Mouse (Mus musculus): ENCODE data around the gene Ccsap. TPM values are rescaled to one million over a fixed set of nuclear protein-coding genes. Genes with fewer than 3 reads are reported as not detected.
"Not testable (repeated sequence)": the region's sequence is repeated elsewhere in the genome, so short reads cannot be mapped to it uniquely, and the experiment has no call there.

Gene Ccsap
- polyA plus RNA-seq, 1 experiment = 63.9 TPM

GRCm38 (mm10) chr8:123840578-123841345 is 19.2 kb downstream of the Ccsap start:
- peak; percentile 85 to 87 for DNase-seq (ENCODE audit: extremely low spot score in 1 of 2, low spot score in 1 of 2)

GRCm38 (mm10) chr8:123838496-123838895 is 21.5 kb downstream of the Ccsap start:
- no peak for DNase-seq (ENCODE audit: extremely low spot score in 1 of 2, low spot score in 1 of 2)

GRCm38 (mm10) chr8:123836354-123836753 is 23.7 kb downstream of the Ccsap start:
- DNase-seq (ENCODE audit: extremely low spot score in 1 of 2, low spot score in 1 of 2) = peak in 1 of 2 experiments; percentile 65

GRCm38 (mm10) chr8:123835451-123835850 is 24.6 kb downstream of the Ccsap start:
- DNase-seq (ENCODE audit: extremely low spot score in 1 of 2, low spot score in 1 of 2) = peak in 1 of 2 experiments; percentile 84

GRCm38 (mm10) chr8:123832757-123833156 is 27.3 kb downstream of the Ccsap start:
- peak in 1 of 2 experiments; percentile 67 for DNase-seq (ENCODE audit: extremely low spot score in 1 of 2, low spot score in 1 of 2)

GRCm38 (mm10) chr8:123827523-123827922 is 32.5 kb downstream of the Ccsap start:
- no peak for DNase-seq (ENCODE audit: extremely low spot score in 1 of 2, low spot score in 1 of 2)

- no peak for DNase-seq (ENCODE audit: extremely low spot score in 1 of 2, low spot score in 1 of 2)
Measured at GRCm38 (mm10) chr8:123826758-123827157, 33.3 kb downstream of the Ccsap start.

GRCm38 (mm10) chr8:123826001-123826400 is 34.0 kb downstream of the Ccsap start:
- DNase-seq (ENCODE audit: extremely low spot score in 1 of 2, low spot score in 1 of 2) = no peak

GRCm38 (mm10) chr8:123823532-123824123 is 36.4 kb downstream of the Ccsap start:
- no peak for DNase-seq (ENCODE audit: extremely low spot score in 1 of 2, low spot score in 1 of 2)

- DNase-seq (ENCODE audit: extremely low spot score in 1 of 2, low spot score in 1 of 2) = no peak
Measured at GRCm38 (mm10) chr8:123823111-123823510, 36.9 kb downstream of the Ccsap start.

- no peak for DNase-seq (ENCODE audit: extremely low spot score in 1 of 2, low spot score in 1 of 2)
Measured at GRCm38 (mm10) chr8:123820780-123821179, 39.2 kb downstream of the Ccsap start.

- no peak for DNase-seq (ENCODE audit: extremely low spot score in 1 of 2, low spot score in 1 of 2)
Measured at GRCm38 (mm10) chr8:123819683-123820610, 40.1 kb downstream of the Ccsap start.

GRCm38 (mm10) chr8:123817747-123818146 is 42.3 kb downstream of the Ccsap start:
- DNase-seq (ENCODE audit: extremely low spot score in 1 of 2, low spot score in 1 of 2) = no peak

GRCm38 (mm10) chr8:123816939-123817338 is 43.1 kb downstream of the Ccsap start:
- DNase-seq (ENCODE audit: extremely low spot score in 1 of 2, low spot score in 1 of 2) = peak in 1 of 2 experiments; percentile 59

GRCm38 (mm10) chr8:123815325-123815724 is 44.7 kb downstream of the Ccsap start:
- DNase-seq (ENCODE audit: extremely low spot score in 1 of 2, low spot score in 1 of 2) = no peak

- no peak for DNase-seq (ENCODE audit: extremely low spot score in 1 of 2, low spot score in 1 of 2)
Measured at GRCm38 (mm10) chr8:123813892-123814266, 46.1 kb downstream of the Ccsap start.

GRCm38 (mm10) chr8:123813173-123813891 is 46.7 kb downstream of the Ccsap start:
- DNase-seq (ENCODE audit: extremely low spot score in 1 of 2, low spot score in 1 of 2) = no peak

- DNase-seq (ENCODE audit: extremely low spot score in 1 of 2, low spot score in 1 of 2) = no peak
Measured at GRCm38 (mm10) chr8:123812227-123812626, 47.8 kb downstream of the Ccsap start.

- DNase-seq (ENCODE audit: extremely low spot score in 1 of 2, low spot score in 1 of 2) = not testable (repeated sequence)
Measured at GRCm38 (mm10) chr8:123809342-123809741, 50.7 kb downstream of the Ccsap start.

- no peak for DNase-seq (ENCODE audit: extremely low spot score in 1 of 2, low spot score in 1 of 2)
Measured at GRCm38 (mm10) chr8:123808671-123809070, 51.3 kb downstream of the Ccsap start.

Data from frontal cortex, adult 2 months (tissue).